Mouse (Mus musculus) hindbrain, embryonic 14.5 days (tissue): ENCODE measurements around the gene Tssk3. TPM values are rescaled to one million over a fixed set of nuclear protein-coding genes. Genes with fewer than 3 reads are reported as not detected.

Experiments used
- ATAC-seq: fragments of 200-750 bp; cut with Nextera tagmentation; 2 replicates; pipeline ENCODE4 v1.8.0; 2017; ENCODE audit warnings: moderate number of reproducible peaks, mild to moderate bottlenecking, moderate TSS enrichment, moderate library complexity; ENCODE audit not compliant: low FRiP score
- DNase-seq: peaks from one replicate; pipeline ENCODE4 v3.0.0-alpha.2; 2015; ENCODE audit warnings: low spot score
- H3K27ac ChIP-seq: fragments of 300-500 bp; sonication (generic); 2 replicates; pipeline ENCODE4 v1.5.1; 2014; ENCODE audit warnings: mild to moderate bottlenecking, moderate library complexity
- H3K27me3 ChIP-seq: fragments of 300-500 bp; sonication (generic); 2 replicates; pipeline ENCODE4 v1.6.1; 2014; ENCODE audit warnings: mild to moderate bottlenecking, low read length, mixed read lengths; ENCODE audit not compliant: control insufficient read depth, insufficient read depth
- H3K36me3 ChIP-seq: fragments of 300-500 bp; sonication (generic); replicated peaks from 2 replicates; pipeline ENCODE4 v1.6.1; 2014; ENCODE audit not compliant: control insufficient read depth, insufficient read depth
- H3K4me1 ChIP-seq: fragments of 300-500 bp; sonication (generic); replicated peaks from 2 replicates; pipeline ENCODE4 v1.6.1; 2014; ENCODE audit warnings: antibody characterized with exemption, low read length, mixed read lengths; ENCODE audit not compliant: control insufficient read depth, insufficient read depth
- H3K4me2 ChIP-seq: fragments of 300-500 bp; sonication (generic); replicated peaks from 2 replicates; pipeline ENCODE4 v1.6.1; 2014; ENCODE audit warnings: mild to moderate bottlenecking, moderate library complexity
- H3K4me3 ChIP-seq: fragments of 300-500 bp; sonication (generic); replicated peaks from 2 replicates; pipeline ENCODE4 v1.5.1; 2014; ENCODE audit warnings: mild to moderate bottlenecking, low read length
- H3K9ac ChIP-seq: fragments of 300-500 bp; sonication (generic); 2 replicates; pipeline ENCODE4 v1.6.1; 2014
- H3K9me3 ChIP-seq: fragments of 300-500 bp; sonication (generic); 2 replicates; pipeline ENCODE4 v1.6.1; 2016; ENCODE audit warnings: low read length; ENCODE audit not compliant: control insufficient read depth
- WGBS: fragments of 180-500 bp; shearing (Covaris S2); extraction: QIAGEN DNeasy Blood & Tissue Kit; methylation state at CpG from one replicate; pipeline ENCODE4 v1.1.7; 2014; 5-methylcytosine and 5-hydroxymethylcytosine counted together
- polyA plus RNA-seq: library from polyadenylated mRNA; unstranded; fragments of >200 nt; fragmentation: Nextera tagmentation; extraction: Ambion mirVana; gene quantifications from 2 replicates; pipeline ENCODE4 v1.2.1, GENCODE M21; 2014

Tssk3 gene
- polyA plus RNA-seq, 1 experiment from 2014 or later, result 0.46 TPM

GRCm38 (mm10) chr4:129502901-129503444 is 12.2 kb upstream of the Tssk3 start:
- Histone ChIP-seq H3K27ac (no peak overlapping the region), H3K27me3 (no peaks in the 10 kb centered on the region), H3K4me1 (peaks cover 3% of the 10 kb centered on the region; the same call in 1 of the 2 replicates), H3K9me3 (no peaks in the 10 kb centered on the region), H3K4me3 (no peak overlapping the region), H3K9ac (no peak overlapping the region), H3K36me3 (no peaks in the 10 kb centered on the region), H3K4me2 (no peak overlapping the region)
- 76% methylated on average over 11 of the region's 11 CpGs for WGBS
- ATAC-seq (no peak), DNase-seq (no peak)

DNA sequence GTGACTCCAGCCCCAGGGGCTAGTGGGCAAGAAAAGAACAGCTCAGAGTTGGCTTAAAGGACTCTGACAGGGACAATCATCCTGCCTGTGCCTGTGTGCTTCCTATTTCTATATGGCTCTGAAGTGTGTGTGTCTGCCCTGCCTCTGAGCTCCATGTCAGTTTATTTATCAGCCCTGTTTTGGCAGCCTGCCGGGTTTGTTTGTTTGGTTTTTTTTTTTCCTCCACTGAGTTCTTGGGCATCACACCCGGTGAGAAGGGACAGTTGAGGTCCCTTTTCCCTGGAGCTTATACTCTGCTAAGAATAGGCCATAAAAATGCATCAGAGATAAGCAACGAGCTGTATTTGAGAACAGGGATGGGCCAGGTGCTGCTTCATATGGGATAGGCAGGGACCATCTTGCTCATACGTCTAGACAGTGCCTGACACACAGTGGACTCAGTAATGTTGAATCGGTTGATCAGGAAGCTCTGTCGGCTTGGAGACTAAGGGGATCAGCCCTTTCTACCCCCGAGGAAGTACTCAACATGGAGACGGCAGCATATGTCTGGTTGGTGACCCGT is 11.6 kb upstream of the Tssk3 start:
- Histone ChIP-seq H3K4me3 (no peak overlapping the region), H3K27me3 (no peaks in the 10 kb centered on the region)
- WGBS, result 76% methylated on average over 9 of the region's 9 CpGs

GRCm38 (mm10) chr4:129500607-129501566 is 10.1 kb upstream of the Tssk3 start:
- peak; percentile 70 for ATAC-seq
- H3K27ac ChIP-seq, result peak overlapping the region; percentile 58
- DNase-seq, result peak; percentile 62
- H3K36me3 ChIP-seq, result no peaks in the 10 kb centered on the region
- peaks cover 14% of the 10 kb centered on the region for H3K4me1 ChIP-seq
- H3K9ac ChIP-seq, result peak overlapping the region; percentile 59
- no peaks in the 10 kb centered on the region for H3K9me3 ChIP-seq
- no peaks in the 10 kb centered on the region for H3K27me3 ChIP-seq
- H3K4me2 ChIP-seq, result peak overlapping the region; percentile 87
- 2% methylated on average over 48 of the region's 49 CpGs for WGBS
- peak overlapping the region; percentile 47 for H3K4me3 ChIP-seq

More for the DNA sequence above, 11.6 kb upstream of the Tssk3 start:
- no peak overlapping the region for H3K27ac ChIP-seq
- H3K4me1 ChIP-seq, result peaks cover 3% of the 10 kb centered on the region; the same call in 1 of the 2 replicates
- H3K36me3 ChIP-seq, result no peaks in the 10 kb centered on the region
- ATAC-seq (no peak), DNase-seq (no peak)
- no peaks in the 10 kb centered on the region for H3K9me3 ChIP-seq
- H3K4me2 ChIP-seq, result no peak overlapping the region
- no peak overlapping the region for H3K9ac ChIP-seq

- Histone ChIP-seq H3K27ac (no peak overlapping the region), H3K27me3 (no peaks in the 10 kb centered on the region)
- 78% methylated on average over 8 of the region's 8 CpGs for WGBS
These were observed 9.2 kb upstream of the Tssk3 start for GRCm38 (mm10) chr4:129500017-129500416.

DNA sequence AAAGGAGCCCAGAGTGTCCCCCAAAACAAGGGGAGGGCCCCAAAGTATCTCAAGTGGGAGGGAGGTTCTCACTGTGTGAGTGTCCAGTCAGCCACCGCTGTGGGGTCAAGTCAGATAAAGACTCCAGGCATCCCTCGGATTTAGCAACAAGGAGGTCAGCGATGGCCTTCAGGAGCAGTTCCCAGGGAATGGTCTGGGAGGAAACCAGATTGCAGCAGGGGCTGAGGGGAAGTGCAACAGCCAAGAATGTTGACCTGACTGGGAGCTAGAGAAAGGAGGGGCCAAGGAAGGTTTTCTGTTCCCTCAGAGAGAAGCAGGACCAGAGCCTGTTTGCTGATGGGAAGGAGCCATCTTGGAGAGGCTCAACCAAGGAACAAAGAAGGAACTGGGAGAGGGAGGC is 8.1 kb upstream of the Tssk3 start:
- Histone ChIP-seq H3K4me2 (no peak overlapping the region), H3K4me3 (no peak overlapping the region), H3K9ac (no peak overlapping the region), H3K9me3 (no peaks in the 10 kb centered on the region), H3K27ac (no peak overlapping the region), H3K36me3 (no peaks in the 10 kb centered on the region), H3K4me1 (peaks cover 19% of the 10 kb centered on the region), H3K27me3 (no peaks in the 10 kb centered on the region)
- no peak for ATAC-seq
- 74% methylated on average over 3 of the region's 3 CpGs for WGBS
- no peak for DNase-seq

More at GRCm38 (mm10) chr4:129500017-129500416, 9.2 kb upstream of the Tssk3 start:
- DNase-seq (no peak), ATAC-seq (no peak)
- Histone ChIP-seq H3K9ac (0 out of 2 replicates have a peak overlapping the region, but pooled peaks have one; percentile 59), H3K4me1 (peaks cover 19% of the 10 kb centered on the region), H3K9me3 (no peaks in the 10 kb centered on the region), H3K4me2 (peak overlapping the region; percentile 87), H3K4me3 (no peak overlapping the region), H3K36me3 (no peaks in the 10 kb centered on the region)

GRCm38 (mm10) chr4:129496631-129497030 is 5.8 kb upstream of the Tssk3 start:
- H3K27me3 ChIP-seq, result peaks cover 8% of the 10 kb centered on the region; the same call in 1 of the 2 replicates
- H3K27ac ChIP-seq, result peak overlapping the region; percentile 86
- DNase-seq (no peak), ATAC-seq (no peak; the same call in 1 of the 2 replicates)
- H3K36me3 ChIP-seq, result no peaks in the 10 kb centered on the region
- H3K4me2 ChIP-seq, result peak overlapping the region; percentile 45
- H3K9me3 ChIP-seq, result no peaks in the 10 kb centered on the region
- peaks cover 21% of the 10 kb centered on the region for H3K4me1 ChIP-seq
- peak overlapping the region; percentile 13 for H3K4me3 ChIP-seq
- 29% methylated on average over 6 of the region's 6 CpGs for WGBS
- peak overlapping the region; percentile 54 for H3K9ac ChIP-seq

DNA sequence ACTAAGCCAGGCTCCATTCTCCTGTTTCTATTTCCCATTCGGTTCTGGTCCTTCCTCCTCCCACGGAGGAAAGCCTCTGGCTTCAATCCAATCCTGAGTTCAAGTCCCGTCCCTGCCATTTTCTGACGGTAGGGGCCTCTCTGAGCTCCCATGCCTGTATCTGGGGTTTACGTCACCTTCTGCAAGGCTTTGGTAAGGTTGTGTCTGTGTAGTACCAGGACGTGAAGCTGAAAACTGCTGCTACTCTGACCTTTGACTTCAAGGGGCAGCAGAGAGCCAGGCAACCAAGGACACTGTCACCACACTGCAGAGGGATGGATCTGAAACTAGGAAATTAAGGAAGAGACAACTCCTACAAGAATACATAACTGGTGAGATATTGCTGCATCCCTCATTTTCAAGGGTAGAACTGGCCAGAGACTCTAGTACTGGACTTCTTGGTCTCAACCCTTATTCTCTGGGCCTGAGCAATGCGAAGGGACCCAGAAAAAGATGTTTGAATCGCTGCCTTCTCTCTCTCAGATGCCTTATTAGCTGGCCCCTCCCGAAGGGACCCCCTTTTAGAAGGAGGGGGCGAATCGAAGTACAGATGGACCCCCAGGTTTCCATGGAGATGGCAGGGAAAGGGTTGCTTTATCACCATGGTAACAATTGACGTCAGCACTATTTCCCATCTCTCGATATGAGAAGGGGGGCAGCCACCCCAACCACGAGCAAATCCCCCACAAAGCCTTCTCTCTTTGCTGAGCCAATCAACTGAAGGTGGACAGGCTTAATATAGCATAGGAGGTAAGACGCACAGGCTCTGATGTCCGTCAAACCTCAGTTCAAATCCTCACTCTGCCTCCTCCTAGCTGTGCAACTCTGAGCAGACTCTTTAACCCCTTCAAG is 5.1 kb upstream of the Tssk3 start:
- no peaks in the 10 kb centered on the region for H3K36me3 ChIP-seq
- ATAC-seq (peak; percentile 58), DNase-seq (peak; percentile 77)
- H3K4me1 ChIP-seq, result peaks cover 25% of the 10 kb centered on the region
- H3K4me3 ChIP-seq, result peak overlapping the region; percentile 13
- peak overlapping the region; percentile 86 for H3K27ac ChIP-seq
- H3K9me3 ChIP-seq, result no peaks in the 10 kb centered on the region
- peaks cover 15% of the 10 kb centered on the region for H3K27me3 ChIP-seq
- 17% methylated on average over 16 of the region's 16 CpGs for WGBS
- peak overlapping the region; percentile 54 for H3K9ac ChIP-seq
- H3K4me2 ChIP-seq, result peak overlapping the region; percentile 45

- Histone ChIP-seq H3K4me2 (no peak overlapping the region), H3K27ac (no peak overlapping the region), H3K36me3 (no peaks in the 10 kb centered on the region), H3K9ac (no peak overlapping the region), H3K9me3 (no peaks in the 10 kb centered on the region), H3K27me3 (peaks cover 16% of the 10 kb centered on the region), H3K4me3 (no peak overlapping the region), H3K4me1 (peaks cover 25% of the 10 kb centered on the region)
- DNase-seq (no peak), ATAC-seq (no peak)
- 69% methylated on average over 6 of the region's 7 CpGs for WGBS
These were observed 3.9 kb upstream of the Tssk3 start for GRCm38 (mm10) chr4:129494681-129495080.
